Mouse (Mus musculus) left cerebral cortex, postnatal 4 days (tissue): ENCODE measurements around the gene Cdkal1. TPM values are rescaled to one million over a fixed set of nuclear protein-coding genes. Genes with fewer than 3 reads are reported as not detected.

ENCODE experiments used
- DNase-seq: peaks from one replicate; pipeline ENCODE4 v3.0.0-alpha.2; 2022
- intact Hi-C: fragments of 180-260 bp; cut with DNase I; formaldehyde crosslinking; loops from one replicate; pipeline ENCODE4 v1.15.1; 2025
- total RNA-seq, 2 experiments: library from RNA; stranded (reverse); gene quantifications; 2 replicates each; pipeline ENCODE4 v1.2.3; 2021

The Cdkal1 gene
- total RNA-seq, 2 experiments from 2014 or later = 18.8 to 22.1 TPM

GRCm38 (mm10) chr13:29649593-29649992, 205.9 kb downstream of the Cdkal1 start:
- DNase-seq = no peak
- intact Hi-C loops = no loop called here

DNA sequence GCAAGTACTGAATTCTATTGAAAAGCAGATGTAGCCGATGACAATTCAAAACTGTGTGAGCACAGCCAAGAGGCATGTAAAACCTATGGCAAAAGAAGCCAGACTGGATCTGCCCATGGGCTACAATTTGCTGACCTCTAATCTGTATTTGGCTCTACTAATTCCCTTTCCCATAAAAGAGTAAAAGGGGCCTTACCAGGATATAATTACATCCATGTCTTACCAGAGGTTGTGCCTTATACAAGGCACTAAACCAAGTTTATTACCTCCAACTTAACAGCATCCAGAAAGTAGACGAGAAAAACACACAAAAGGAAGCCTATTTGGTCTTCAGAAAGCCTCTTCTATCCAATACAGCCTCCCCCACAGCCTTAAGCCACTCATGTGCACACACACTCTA, 213.2 kb downstream of the Cdkal1 start:
- intact Hi-C loops = no loop called here
- DNase-seq = no peak

DNA sequence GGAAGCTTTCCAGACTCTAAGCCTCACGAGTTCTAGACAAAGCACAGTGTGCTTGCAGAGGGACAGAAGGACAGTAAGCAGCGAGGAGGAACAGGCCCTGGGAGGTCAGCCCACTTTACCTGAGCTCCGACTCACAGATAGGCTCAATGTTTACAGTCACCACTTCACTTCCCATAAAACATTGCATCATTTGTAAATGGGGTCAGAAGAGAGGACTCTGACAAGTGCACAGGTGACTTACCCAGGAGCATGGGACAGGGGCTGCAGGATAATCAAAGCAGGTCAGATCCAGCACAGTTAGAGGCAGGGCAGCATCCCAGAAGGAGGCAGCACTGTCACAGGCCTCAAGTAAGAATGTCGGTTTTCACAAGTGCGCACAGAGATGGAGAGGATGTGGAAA, 214.3 kb downstream of the Cdkal1 start:
- intact Hi-C loops = no loop called here
- no peak for DNase-seq

DNA sequence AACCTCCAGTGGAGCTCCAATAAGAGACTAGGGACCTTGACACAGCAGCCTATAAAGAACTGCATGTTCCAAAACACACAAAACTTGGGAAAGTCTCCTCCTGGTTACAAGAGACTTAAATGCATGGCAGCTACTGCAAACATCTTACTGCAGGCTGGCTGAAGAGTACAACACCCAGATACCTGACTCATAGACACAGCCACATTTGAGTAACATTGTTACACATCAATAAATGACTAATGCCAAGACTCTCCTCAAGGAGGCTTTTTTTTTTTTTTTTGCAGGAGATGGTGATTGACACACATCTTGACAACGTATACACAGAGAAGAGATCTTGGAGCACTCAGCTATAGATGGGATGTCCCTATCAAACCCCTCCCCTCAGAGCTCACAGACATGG, 215.3 kb downstream of the Cdkal1 start:
- intact Hi-C loops = no loop called here
- no peak for DNase-seq

GRCm38 (mm10) chr13:29638303-29638702, 217.2 kb downstream of the Cdkal1 start:
- intact Hi-C loops = loop anchor here (10.0 kb wide), 1 partner anchor 166 kb away; no protein-coding TSS in a partner anchor
- DNase-seq = no peak

- intact Hi-C loops = loop anchor here (10.0 kb wide), 1 partner anchor 167 kb away; no protein-coding TSS in a partner anchor
- DNase-seq = no peak
Observed at GRCm38 (mm10) chr13:29637788-29638187, 217.7 kb downstream of the Cdkal1 start.

DNA sequence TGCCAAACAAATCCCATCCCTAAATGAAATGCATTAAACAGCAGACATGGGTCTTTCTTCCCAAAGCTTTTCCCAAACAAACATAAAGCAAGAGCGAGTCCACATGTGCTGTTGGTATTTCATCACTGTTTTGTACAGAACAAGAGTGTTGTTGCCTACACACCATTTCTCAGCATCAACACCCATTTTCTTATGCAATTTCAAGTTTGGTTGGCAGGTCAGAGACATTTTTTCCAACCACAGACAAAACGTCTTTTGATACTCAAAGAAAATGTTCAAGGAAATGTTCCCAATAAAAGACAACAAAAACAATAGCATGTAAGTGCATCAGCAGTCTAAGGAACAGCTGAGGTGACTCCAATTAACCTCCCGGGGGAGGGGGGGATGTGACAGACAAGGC, 219.9 kb downstream of the Cdkal1 start:
- no peak for DNase-seq
- intact Hi-C loops = loop anchor here (10.0 kb wide), 1 partner anchor 169 kb away; no protein-coding TSS in a partner anchor

- no peak for DNase-seq
- intact Hi-C loops = loop anchor here (10.0 kb wide), 1 partner anchor 173 kb away; no protein-coding TSS in a partner anchor
Observed at GRCm38 (mm10) chr13:29631342-29631741, 224.1 kb downstream of the Cdkal1 start.

- intact Hi-C loops = no loop called here
Observed at GRCm38 (mm10) chr13:29628607-29629006, 226.9 kb downstream of the Cdkal1 start.

DNA sequence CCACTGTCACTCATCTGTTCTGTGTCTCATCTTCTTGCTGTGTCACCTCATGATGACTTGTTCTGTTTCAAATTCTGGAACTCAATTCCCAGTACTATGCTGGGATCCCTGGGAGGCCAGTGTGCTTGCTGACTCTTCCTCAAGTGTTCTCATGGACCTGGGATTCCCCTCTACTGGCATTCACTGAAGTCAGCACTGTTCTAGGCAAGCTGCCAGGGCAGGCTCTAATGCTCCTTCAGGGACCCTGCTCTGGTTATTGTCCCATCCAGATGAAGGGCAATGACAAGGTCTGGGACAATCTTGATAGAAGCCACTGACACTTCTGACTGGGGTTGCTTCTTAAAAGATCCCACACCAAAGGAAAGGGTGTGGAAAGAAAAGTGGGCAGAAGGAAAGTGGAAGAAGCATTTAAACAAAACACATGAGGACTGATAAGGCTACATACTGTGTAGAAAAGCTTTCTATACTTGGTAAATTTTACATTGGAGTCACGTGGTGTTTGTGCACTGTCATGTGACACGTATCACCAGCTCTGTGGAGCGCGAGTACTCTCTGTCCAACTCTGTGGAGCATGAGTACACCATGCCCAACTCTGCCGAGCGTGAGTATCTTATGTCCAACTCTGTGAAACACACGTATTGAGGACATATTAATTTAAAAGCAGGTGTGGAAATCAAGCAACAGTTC, 227.9 kb downstream of the Cdkal1 start:
- peak; percentile 51 for DNase-seq

More at GRCm38 (mm10) chr13:29628607-29629006, 226.9 kb downstream of the Cdkal1 start:
- DNase-seq = no peak

GRCm38 (mm10) chr13:29624929-29625328, 230.5 kb downstream of the Cdkal1 start:
- DNase-seq = no peak
- intact Hi-C loops = no loop called here

More for the DNA sequence above, 227.9 kb downstream of the Cdkal1 start:
- intact Hi-C loops = no loop called here

- intact Hi-C loops = no loop called here
- DNase-seq = no peak
Observed at GRCm38 (mm10) chr13:29623636-29624239, 231.7 kb downstream of the Cdkal1 start.

GRCm38 (mm10) chr13:29621881-29622280, 233.6 kb downstream of the Cdkal1 start:
- no peak for DNase-seq
- intact Hi-C loops = no loop called here

GRCm38 (mm10) chr13:29621363-29621762, 234.1 kb downstream of the Cdkal1 start:
- DNase-seq = no peak
- intact Hi-C loops = no loop called here

GRCm38 (mm10) chr13:29620826-29621225, 234.6 kb downstream of the Cdkal1 start:
- intact Hi-C loops = no loop called here
- no peak for DNase-seq

DNA sequence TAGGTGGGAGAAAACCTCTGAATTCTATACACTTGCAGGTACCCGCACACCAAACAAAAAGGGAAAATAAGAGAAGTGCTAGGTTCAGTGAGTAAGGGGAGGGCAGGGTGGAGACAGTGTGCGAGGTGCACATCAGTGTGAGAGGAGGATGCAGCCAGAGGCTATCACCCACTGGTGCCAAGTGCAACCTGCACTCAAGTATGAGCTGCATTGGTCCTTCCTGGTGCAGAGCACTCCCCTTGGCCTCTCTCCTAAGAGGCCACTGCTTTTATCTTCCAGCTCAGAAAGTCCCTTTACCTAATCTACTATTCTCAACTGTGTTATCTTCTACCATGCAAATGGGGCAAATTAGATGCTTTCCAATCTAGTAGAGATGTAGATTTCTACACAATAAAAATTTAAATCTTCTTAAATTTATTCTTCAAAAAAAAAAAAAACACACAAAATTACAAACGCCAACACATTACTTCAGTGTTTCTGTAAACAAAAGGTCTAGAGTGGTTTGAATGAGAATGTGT, 238.8 kb downstream of the Cdkal1 start:
- intact Hi-C loops = loop anchor here (10.0 kb wide), 1 partner anchor 208 kb away; no protein-coding TSS in a partner anchor
- no peak for DNase-seq

GRCm38 (mm10) chr13:29615987-29616386, 239.5 kb downstream of the Cdkal1 start:
- no peak for DNase-seq
- intact Hi-C loops = loop anchor here (10.0 kb wide), 1 partner anchor 209 kb away; no protein-coding TSS in a partner anchor

- intact Hi-C loops = loop anchor here (10.0 kb wide), 1 partner anchor 210 kb away; no protein-coding TSS in a partner anchor
- no peak for DNase-seq
Observed at GRCm38 (mm10) chr13:29615081-29615480, 240.4 kb downstream of the Cdkal1 start.

DNA sequence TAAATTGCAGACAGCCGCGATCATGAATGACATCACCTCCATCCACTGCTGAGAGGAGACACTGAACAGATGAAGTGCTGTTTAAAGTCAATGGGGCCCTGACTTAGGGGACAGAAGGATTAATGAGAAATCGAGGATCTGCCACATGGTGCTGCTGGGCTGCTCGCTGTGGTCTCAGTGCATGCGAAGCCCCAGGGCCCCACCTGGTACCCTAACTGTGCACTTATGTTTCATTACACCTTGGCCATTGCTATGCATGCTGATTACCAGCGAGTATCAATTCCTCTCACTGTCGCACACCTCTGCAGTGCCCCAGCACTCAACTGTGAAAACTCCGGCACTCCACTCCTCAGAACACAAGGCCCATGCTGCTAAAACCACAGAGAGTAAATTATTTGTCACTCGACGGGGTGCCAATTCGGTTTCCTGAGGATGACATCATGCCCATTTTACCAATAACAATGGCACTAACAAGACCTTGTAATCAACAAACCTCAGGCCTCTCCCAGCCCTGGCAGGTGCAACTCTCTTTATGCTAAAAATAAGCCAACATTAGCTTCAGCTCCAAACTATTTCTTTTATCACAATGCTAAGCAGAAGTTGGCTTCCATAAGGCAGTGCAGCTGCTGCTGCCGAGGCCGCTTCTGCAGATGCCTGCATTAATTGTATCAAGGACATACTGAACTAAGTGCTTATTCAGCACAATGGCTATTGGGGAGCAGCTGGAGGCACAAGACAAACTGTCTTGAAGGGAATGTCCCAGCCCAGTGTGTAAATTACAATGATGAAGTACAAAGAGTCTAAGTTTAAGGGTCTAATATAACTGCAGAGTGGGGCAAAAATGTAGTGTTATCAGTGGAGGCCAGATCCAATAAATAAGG, 245.2 kb downstream of the Cdkal1 start:
- intact Hi-C loops = loop anchor here (10.0 kb wide), 1 partner anchor 215 kb away; no protein-coding TSS in a partner anchor
- peak; percentile 33 for DNase-seq

DNA sequence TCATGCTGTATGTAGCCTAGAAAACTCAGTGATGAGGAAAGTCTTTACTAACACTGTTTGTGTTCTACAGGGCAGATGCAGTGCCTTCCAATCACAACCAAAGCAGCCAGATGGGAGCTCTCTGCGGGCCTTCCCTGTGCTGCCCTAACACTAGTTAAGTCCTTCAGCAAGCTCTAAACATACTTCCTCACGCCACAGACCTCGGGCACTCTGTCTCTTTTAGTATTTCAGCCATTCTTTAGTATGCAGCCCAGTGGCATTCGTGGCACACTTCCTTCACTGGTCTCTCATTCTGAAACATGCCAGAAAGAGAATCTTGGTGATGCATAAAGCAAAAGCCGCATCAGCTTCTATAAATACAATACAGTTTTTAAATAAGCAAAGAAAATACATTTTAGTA, 246.0 kb downstream of the Cdkal1 start:
- no peak for DNase-seq
- intact Hi-C loops = no loop called here

GRCm38 (mm10) chr13:29604241-29604640, 251.2 kb downstream of the Cdkal1 start:
- DNase-seq = peak; percentile 79
- intact Hi-C loops = loop anchor here (5.0 kb wide), 1 partner anchor 647 kb away; no protein-coding TSS in a partner anchor
